In genomic region chr8:70812055-70812454, GRCm38 (mm10) we compare ENCODE assay signal across 17 mouse cellular contexts. TPM values are rescaled to one million over a fixed set of nuclear protein-coding genes. Genes with fewer than 3 reads are reported as not detected.
"Had no signal": no experiment of that assay in that cellular context is flagged by ENCODE, and none has a peak within 500 bp of the region (broad histone marks: within the 10 kb centered on the region; RNA-seq: fewer than 3 reads in every experiment).

No protein-coding gene starts in this region.

- ATAC-seq: intestine, embryonic 15.5 days; lung, postnatal 0 days; midbrain, embryonic 15.5 days had no signal

- H3K9me3 ChIP-seq: intestine, embryonic 15.5 days; limb, embryonic 10.5 days; limb, embryonic 13.5 days; liver, embryonic 13.5 days; midbrain, embryonic 12.5 days; midbrain, embryonic 15.5 days; neural tube, embryonic 13.5 days had no signal

- DNase-seq: kidney, adult 11 months; kidney, adult 8-10 months; kidney, postnatal 25 days; layer of hippocampus, adult 9-11 months; liver; liver, embryonic 13.5 days; lung, embryonic 14.5 days had no signal

- H3K4me3 ChIP-seq: intestine, embryonic 15.5 days; layer of hippocampus, adult 2 months; limb, embryonic 10.5 days; limb, embryonic 13.5 days; liver, embryonic 13.5 days; midbrain, embryonic 12.5 days; midbrain, embryonic 15.5 days; neural tube, embryonic 13.5 days had no signal

- H3K36me3 ChIP-seq: intestine, embryonic 15.5 days; limb, embryonic 10.5 days; limb, embryonic 13.5 days; liver, embryonic 13.5 days; midbrain, embryonic 12.5 days; midbrain, embryonic 15.5 days; neural tube, embryonic 13.5 days had no signal

- H3K4me2 ChIP-seq: intestine, embryonic 15.5 days; limb, embryonic 13.5 days; liver, embryonic 13.5 days; lung, embryonic 14.5 days; midbrain, embryonic 12.5 days; midbrain, embryonic 15.5 days; neural tube, embryonic 13.5 days had no signal

RNA-seq across cellular contexts. Expression of gene Il12rb1, which starts 3.8 kb away (rescaled TPM):
- polyA plus RNA-seq: limb, embryonic 10.5 days; neural tube, embryonic 13.5 days; stomach, embryonic 14.5 days had no signal

RNA-seq across cellular contexts. Expression of gene Kcnn1, which starts 51.0 kb away (rescaled TPM):
- total RNA-seq: neutrophil, adult 5-6 weeks had no signal
